27 mouse cellular contexts compared by ENCODE assay signal in genomic region chr3:50927318-50927717, GRCm38 (mm10).
DNase-seq lines count a peak whose midpoint lies in the region; ATAC-seq and TF ChIP-seq lines count a peak whose summit lies in the region.
"Had no signal": no experiment of that assay in that cellular context is flagged by ENCODE, and none has a peak within 500 bp of the region (broad histone marks: within the 10 kb centered on the region; RNA-seq: fewer than 3 reads in every experiment).

No protein-coding gene starts in this region.

- 0 out of 2 replicates have a peak, but pooled peaks have one; percentile 64 for ATAC-seq in hindbrain, embryonic 13.5 days (ENCODE audit: low FRiP score)
- ATAC-seq in hindbrain, embryonic 14.5 days (ENCODE audit: low FRiP score): no peak
- ATAC-seq in kidney, embryonic 15.5 days (replicated peaks; ENCODE audit: low FRiP score): no peak
- ATAC-seq in neural tube, embryonic 13.5 days (ENCODE audit: low read depth): peak; percentile 82
- ATAC-seq: forebrain, embryonic 13.5 days; intestine, postnatal 0 days had no signal

- no peak for DNase-seq in hindbrain, embryonic 14.5 days (ENCODE audit: low spot score)
- peak; percentile 9 for DNase-seq in kidney, adult 9 months
- DNase-seq in neural tube, embryonic 10.5 days (ENCODE audit: extremely low spot score, low spot score): no peak
- no peak for DNase-seq in gastrocnemius, adult 18-20 months (ENCODE audit: low spot score)
- DNase-seq: adrenal gland, adult 8-10 months; cerebellum, adult 2 months; cerebellum, postnatal 14 days; gastrocnemius, postnatal 25 days; heart, adult 18-20 months; heart, postnatal 4 days; kidney, postnatal 14 days; lung, embryonic 14.5 days; lung, postnatal 14 days; right cerebral cortex, postnatal 25 days; thymus, postnatal 14 days had no signal

- 0 out of 2 replicates have a peak, but pooled peaks cover 4% of the 10 kb centered on the region for H3K9me3 ChIP-seq in hindbrain, embryonic 13.5 days
- no peaks in the 10 kb centered on the region for H3K9me3 ChIP-seq in hindbrain, embryonic 14.5 days (ENCODE audit: control insufficient read depth, low read length)
- H3K9me3 ChIP-seq in kidney, embryonic 15.5 days (replicated peaks): no peaks in the 10 kb centered on the region
- H3K9me3 ChIP-seq in neural tube, embryonic 13.5 days: no peaks in the 10 kb centered on the region
- H3K9me3 ChIP-seq: forebrain, embryonic 13.5 days; G1E; liver, embryonic 15.5 days; midbrain, embryonic 12.5 days; neural tube, embryonic 12.5 days had no signal

- no peak overlapping the region for H3K4me3 ChIP-seq in hindbrain, embryonic 13.5 days
- H3K4me3 ChIP-seq in hindbrain, embryonic 14.5 days (replicated peaks; ENCODE audit: low read length): no peak overlapping the region
- no peak overlapping the region for H3K4me3 ChIP-seq in kidney, embryonic 15.5 days (replicated peaks)
- H3K4me3 ChIP-seq in neural tube, embryonic 13.5 days: no peak overlapping the region
- no peak overlapping the region for H3K4me3 ChIP-seq in olfactory bulb, adult 2 months (ENCODE audit: insufficient read depth, low read depth, low read length)
- H3K4me3 ChIP-seq: forebrain, embryonic 13.5 days; left cerebral cortex, adult 2 months; liver, embryonic 15.5 days; midbrain, embryonic 12.5 days; neural tube, embryonic 12.5 days had no signal

- H3K36me3 ChIP-seq in hindbrain, embryonic 13.5 days: no peaks in the 10 kb centered on the region
- H3K36me3 ChIP-seq in hindbrain, embryonic 14.5 days (replicated peaks; ENCODE audit: control insufficient read depth, insufficient read depth): no peaks in the 10 kb centered on the region
- H3K36me3 ChIP-seq in kidney, embryonic 15.5 days: no peaks in the 10 kb centered on the region
- no peaks in the 10 kb centered on the region for H3K36me3 ChIP-seq in neural tube, embryonic 13.5 days
- H3K36me3 ChIP-seq: G1E; liver, embryonic 15.5 days; midbrain, embryonic 12.5 days; neural tube, embryonic 12.5 days had no signal

- H3K27me3 ChIP-seq in hindbrain, embryonic 13.5 days: no peaks in the 10 kb centered on the region
- H3K27me3 ChIP-seq in hindbrain, embryonic 14.5 days (ENCODE audit: control insufficient read depth, insufficient read depth, low read length): no peaks in the 10 kb centered on the region
- H3K27me3 ChIP-seq in kidney, embryonic 15.5 days: no peaks in the 10 kb centered on the region
- no peaks in the 10 kb centered on the region for H3K27me3 ChIP-seq in neural tube, embryonic 13.5 days
- H3K27me3 ChIP-seq: forebrain, embryonic 13.5 days; liver, embryonic 15.5 days; midbrain, embryonic 12.5 days; neural tube, embryonic 12.5 days had no signal

- no peak overlapping the region for H3K9ac ChIP-seq in hindbrain, embryonic 13.5 days
- no peak overlapping the region for H3K9ac ChIP-seq in hindbrain, embryonic 14.5 days
- H3K9ac ChIP-seq in kidney, embryonic 15.5 days: no peak overlapping the region
- no peak overlapping the region for H3K9ac ChIP-seq in neural tube, embryonic 13.5 days
- H3K9ac ChIP-seq: forebrain, embryonic 13.5 days; liver, embryonic 15.5 days; lung, embryonic 14.5 days; midbrain, embryonic 12.5 days; neural tube, embryonic 12.5 days had no signal

- H3K27ac ChIP-seq in hindbrain, embryonic 13.5 days: no peak overlapping the region
- H3K27ac ChIP-seq in hindbrain, embryonic 14.5 days: no peak overlapping the region
- H3K27ac ChIP-seq in kidney, embryonic 15.5 days: no peak overlapping the region
- 0 out of 2 replicates have a peak overlapping the region, but pooled peaks have one; percentile 1 for H3K27ac ChIP-seq in neural tube, embryonic 13.5 days (replicated peaks)
- H3K27ac ChIP-seq in olfactory bulb, adult 2 months (ENCODE audit: insufficient read depth, low read depth, low read length): peak overlapping the region; percentile 10; the same call in 1 of the 2 replicates
- H3K27ac ChIP-seq: forebrain, embryonic 13.5 days; left cerebral cortex, adult 2 months; liver, embryonic 15.5 days; midbrain, embryonic 12.5 days; neural tube, embryonic 12.5 days had no signal

- TF ChIP-seq POLR2A in olfactory bulb, adult 2 months (IDR thresholded peaks at IDR 0.05; ENCODE audit: insufficient read depth, low read depth, low read length): no peak

- peaks cover 15% of the 10 kb centered on the region; the same call in 1 of the 2 replicates for H3K4me1 ChIP-seq in hindbrain, embryonic 13.5 days (replicated peaks)
- no peaks in the 10 kb centered on the region for H3K4me1 ChIP-seq in hindbrain, embryonic 14.5 days (replicated peaks; ENCODE audit: control insufficient read depth, insufficient read depth, low read length)
- 0 out of 2 replicates have a peak, but pooled peaks cover 2% of the 10 kb centered on the region for H3K4me1 ChIP-seq in kidney, embryonic 15.5 days
- H3K4me1 ChIP-seq in neural tube, embryonic 13.5 days (replicated peaks): peaks cover 20% of the 10 kb centered on the region
- peaks cover 7% of the 10 kb centered on the region for H3K4me1 ChIP-seq in olfactory bulb, adult 2 months (ENCODE audit: control insufficient read depth, insufficient read depth, low read length)
- H3K4me1 ChIP-seq: liver, embryonic 15.5 days; neural tube, embryonic 12.5 days had no signal

- WGBS in hindbrain, embryonic 13.5 days: 88% methylated on average over 4 of the region's 4 CpGs
- 79% methylated on average over 4 of the region's 4 CpGs for WGBS in hindbrain, embryonic 14.5 days
- WGBS in kidney, embryonic 15.5 days: 65% methylated on average over 4 of the region's 4 CpGs
- 45% methylated on average over 4 of the region's 4 CpGs for WGBS in neural tube, embryonic 13.5 days
- 77% methylated on average over 4 of the region's 4 CpGs for WGBS in olfactory bulb, adult 2 months

- TF ChIP-seq CTCF in olfactory bulb, adult 2 months (IDR thresholded peaks at IDR 0.05; ENCODE audit: insufficient read depth, low read depth, low read length): no peak

- H3K4me2 ChIP-seq in hindbrain, embryonic 13.5 days: no peak overlapping the region
- H3K4me2 ChIP-seq in hindbrain, embryonic 14.5 days (replicated peaks): no peak overlapping the region
- no peak overlapping the region for H3K4me2 ChIP-seq in kidney, embryonic 15.5 days
- no peak overlapping the region for H3K4me2 ChIP-seq in neural tube, embryonic 13.5 days
- H3K4me2 ChIP-seq: forebrain, embryonic 13.5 days; heart, embryonic 11.5 days; liver, embryonic 15.5 days; lung, embryonic 14.5 days; midbrain, embryonic 12.5 days; neural tube, embryonic 12.5 days had no signal

Comparison
In these comparisons a context has a peak if more than half of its experiments do, and no peak if none do; other contexts are left out.
1. ATAC-seq: peak in hindbrain, embryonic 13.5 days (single experiment) and neural tube, embryonic 13.5 days (single experiment); none in hindbrain, embryonic 14.5 days (single experiment) and kidney, embryonic 15.5 days (single experiment).
2. H3K27ac ChIP-seq: peak in neural tube, embryonic 13.5 days (single experiment) and olfactory bulb, adult 2 months (single experiment); none in hindbrain, embryonic 13.5 days (single experiment), hindbrain, embryonic 14.5 days (single experiment) and kidney, embryonic 15.5 days (single experiment).